ENCODE assay signal across 10 mouse cellular contexts in genomic region chr4:148807397-148807796, GRCm38 (mm10). TPM values are rescaled to one million over a fixed set of nuclear protein-coding genes. Genes with fewer than 3 reads are reported as not detected.
DNase-seq lines count a peak whose midpoint lies in the region; ATAC-seq and TF ChIP-seq lines count a peak whose summit lies in the region.
"Had no signal": no experiment of that assay in that cellular context is flagged by ENCODE, and none has a peak within 500 bp of the region (broad histone marks: within the 10 kb centered on the region; RNA-seq: fewer than 3 reads in every experiment).

No protein-coding gene starts in this region.

- H3K27me3 ChIP-seq in lung, embryonic 14.5 days (ENCODE audit: insufficient read depth, low read length) = peaks cover 67% of the 10 kb centered on the region
- H3K27me3 ChIP-seq in forebrain, embryonic 15.5 days = peaks cover 76% of the 10 kb centered on the region
- peaks cover 82% of the 10 kb centered on the region for H3K27me3 ChIP-seq in limb, embryonic 12.5 days
- H3K27me3 ChIP-seq in stomach, embryonic 14.5 days (ENCODE audit: control insufficient read depth, insufficient read depth, low read length) = peaks cover 14% of the 10 kb centered on the region; the same call in 1 of the 2 replicates
- H3K27me3 ChIP-seq: Patski had no signal

- 1% methylated on average over 9 of the region's 9 CpGs for WGBS in lung, embryonic 14.5 days
- WGBS in forebrain, embryonic 15.5 days = under 1% methylated on average over 9 of the region's 9 CpGs
- WGBS in limb, embryonic 12.5 days = 2% methylated on average over 9 of the region's 9 CpGs
- WGBS in stomach, embryonic 14.5 days = 2% methylated on average over 9 of the region's 9 CpGs

- peak overlapping the region; percentile 99 for H3K4me2 ChIP-seq in lung, embryonic 14.5 days
- H3K4me2 ChIP-seq in forebrain, embryonic 15.5 days (replicated peaks) = peak overlapping the region; percentile 90; the same call in 1 of the 2 replicates
- peak overlapping the region; percentile 100 for H3K4me2 ChIP-seq in limb, embryonic 12.5 days
- peak overlapping the region; percentile 91 for H3K4me2 ChIP-seq in stomach, embryonic 14.5 days (replicated peaks; ENCODE audit: low read depth, low read length)

- TF ChIP-seq CTCF in lung, embryonic 14.5 days (IDR thresholded peaks at IDR 0.05; ENCODE audit: low read depth) = no peak

- peak overlapping the region; percentile 23; the same call in 1 of the 2 replicates for H3K9ac ChIP-seq in lung, embryonic 14.5 days
- H3K9ac ChIP-seq in forebrain, embryonic 15.5 days (replicated peaks) = no peak overlapping the region
- no peak overlapping the region for H3K9ac ChIP-seq in limb, embryonic 12.5 days (replicated peaks)
- no peak overlapping the region for H3K9ac ChIP-seq in stomach, embryonic 14.5 days (replicated peaks; ENCODE audit: low read depth, low read length)

- DNase-seq in lung, embryonic 14.5 days = no peak
- no peak for DNase-seq in lung, postnatal 14 days
- no peak for DNase-seq in adrenal gland, postnatal 10 days
- no peak for DNase-seq in cerebellum, adult 11 months
- DNase-seq: cerebellum, adult 8-10 months had no signal

- H3K4me1 ChIP-seq in lung, embryonic 14.5 days (ENCODE audit: insufficient read depth) = no peaks in the 10 kb centered on the region
- peaks cover 60% of the 10 kb centered on the region for H3K4me1 ChIP-seq in forebrain, embryonic 15.5 days
- peaks cover 64% of the 10 kb centered on the region for H3K4me1 ChIP-seq in limb, embryonic 12.5 days (replicated peaks)
- peaks cover 21% of the 10 kb centered on the region; the same call in 1 of the 2 replicates for H3K4me1 ChIP-seq in stomach, embryonic 14.5 days (ENCODE audit: control insufficient read depth, insufficient read depth, low read length)

- H3K27ac ChIP-seq in lung, embryonic 14.5 days (ENCODE audit: low read depth) = no peak overlapping the region
- H3K27ac ChIP-seq in forebrain, embryonic 15.5 days (replicated peaks) = no peak overlapping the region
- no peak overlapping the region for H3K27ac ChIP-seq in limb, embryonic 12.5 days
- H3K27ac ChIP-seq in stomach, embryonic 14.5 days (ENCODE audit: low read length) = no peak overlapping the region
- H3K27ac ChIP-seq: left cerebral cortex, adult 2 months had no signal

- no peaks in the 10 kb centered on the region for H3K9me3 ChIP-seq in lung, embryonic 14.5 days (ENCODE audit: low read depth, low read length)
- no peaks in the 10 kb centered on the region for H3K9me3 ChIP-seq in forebrain, embryonic 15.5 days
- H3K9me3 ChIP-seq in limb, embryonic 12.5 days = no peaks in the 10 kb centered on the region
- H3K9me3 ChIP-seq in stomach, embryonic 14.5 days (ENCODE audit: control insufficient read depth, low read depth, low read length) = no peaks in the 10 kb centered on the region

- no peak for ATAC-seq in lung, embryonic 14.5 days (ENCODE audit: insufficient read depth)
- ATAC-seq in forebrain, embryonic 15.5 days (replicated peaks) = no peak
- ATAC-seq in limb, embryonic 12.5 days (ENCODE audit: insufficient number of reproducible peaks, insufficient read depth, low FRiP score, low TSS enrichment, low read depth) = no peak
- ATAC-seq in stomach, embryonic 14.5 days (ENCODE audit: insufficient number of reproducible peaks, insufficient read depth, low FRiP score, low read depth) = no peak
- ATAC-seq: Patski had no signal

- peak overlapping the region; percentile 65 for H3K4me3 ChIP-seq in lung, embryonic 14.5 days (ENCODE audit: low read depth, low read length)
- peak overlapping the region; percentile 30; the same call in 1 of the 2 replicates for H3K4me3 ChIP-seq in forebrain, embryonic 15.5 days
- H3K4me3 ChIP-seq in limb, embryonic 12.5 days (replicated peaks) = peak overlapping the region; percentile 52; the same call in 1 of the 2 replicates
- peak overlapping the region; percentile 56 for H3K4me3 ChIP-seq in stomach, embryonic 14.5 days (ENCODE audit: low read depth, low read length)
- H3K4me3 ChIP-seq: left cerebral cortex, adult 2 months had no signal

- H3K36me3 ChIP-seq in lung, embryonic 14.5 days (ENCODE audit: insufficient read depth) = no peaks in the 10 kb centered on the region
- H3K36me3 ChIP-seq in forebrain, embryonic 15.5 days = no peaks in the 10 kb centered on the region
- H3K36me3 ChIP-seq in limb, embryonic 12.5 days = no peaks in the 10 kb centered on the region
- H3K36me3 ChIP-seq in stomach, embryonic 14.5 days (ENCODE audit: control insufficient read depth, insufficient read depth, low read length) = no peaks in the 10 kb centered on the region

RNA-seq across cellular contexts. Expression of gene Casz1, which starts 3.2 kb away (rescaled TPM):
- 6.9 and 8.3 TPM in 2 replicates for polyA plus RNA-seq in lung, embryonic 14.5 days (2014; fragmentation: Nextera tagmentation; extraction: Ambion mirVana)
- polyA plus RNA-seq in forebrain, embryonic 15.5 days (2015; fragmentation: Nextera tagmentation; extraction: Ambion mirVana) = 0.68 and 1.1 TPM in 2 replicates
- 3.9 and 4.7 TPM in 2 replicates for polyA plus RNA-seq in limb, embryonic 12.5 days (2016; fragmentation: Nextera tagmentation; extraction: Ambion mirVana)
- polyA plus RNA-seq in stomach, embryonic 14.5 days (2014; fragmentation: Nextera tagmentation; extraction: Ambion mirVana) = 10.3 and 11.2 TPM in 2 replicates
- total RNA-seq in adrenal gland, postnatal 10 days (2021) = 10 to 100 TPM in 1 of 2 experiments, 1 to 10 TPM in 1; 7.4 to 10.9 TPM
